Mouse (Mus musculus) Patski (cell line): ENCODE measurements at regions not wholly inside any gene's neighbourhood (a gene's known extent, or its start where the extent isn't known, plus 50 kb on each side); places are given as distances from the start of the nearest gene placed in this dataset.

ENCODE experiments used
- ATAC-seq: fragments of 100-300 bp; one replicate; pipeline ENCODE4 v1.8.0; 2021
- CTCF ChIA-PET: fragments of 350-600 bp; sonication (Branson Sonifier 250); formaldehyde crosslinking; loops from one replicate; lab custom pipeline; 2022; ENCODE audit warnings: inconsistent platforms; lab: Charles Lee
- POLR2A ChIA-PET: fragments of 350-600 bp; sonication (Branson Sonifier 250); formaldehyde crosslinking; loops from one replicate; lab custom pipeline; 2022; ENCODE audit warnings: antibody characterized with exemption, inconsistent platforms; lab: Charles Lee
- DNase-seq: peaks from one replicate; pipeline ENCODE4 v3.0.0-alpha.2; 2011; ENCODE audit warnings: low read depth, low spot score
- H3K27me3 ChIP-seq: fragments of 371-371 bp; one replicate; pipeline ENCODE4 v1.5.1; 2021
- CTCF ChIP-seq: fragments of 100-300 bp; IDR thresholded peaks from one replicate; pipeline ENCODE4 v1.5.1; 2021
- in situ Hi-C: fragments of 300-500 bp; cut with MboI; formaldehyde crosslinking; loops from 3 replicates; pipeline ENCODE4 v1.11.1; 2018; ENCODE audit warnings: low pct_unique_long_range_greater_than_20kb, mixed read lengths

DNA sequence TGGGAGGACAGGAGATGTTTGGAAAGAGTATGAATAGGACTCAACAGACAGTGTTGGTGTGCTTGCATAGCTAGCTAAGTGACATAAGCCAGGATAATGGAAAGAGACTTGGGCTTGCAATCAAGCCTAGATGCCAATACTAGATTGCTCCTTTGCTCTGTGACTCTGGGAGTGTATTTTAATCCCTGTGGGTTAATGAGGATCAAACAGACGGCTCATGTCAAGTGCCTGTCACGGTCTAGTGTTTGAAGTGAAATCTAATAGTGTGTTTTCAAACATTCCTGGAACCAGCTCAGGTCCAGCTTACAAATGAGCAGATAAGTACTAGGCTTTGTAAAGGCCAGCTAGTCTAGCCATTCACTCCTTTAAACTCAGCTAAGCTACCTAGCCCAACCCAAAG lies 64.1 kb upstream of the Ranbp3l start:
- DNase-seq (no peak), ATAC-seq (no peak)
- CTCF ChIA-PET: no interaction called here
- POLR2A ChIA-PET: no interaction called here
- no peaks in the 10 kb centered on the region for H3K27me3 ChIP-seq
- TF ChIP-seq CTCF: no peak
- in situ Hi-C loops: no loop called here

DNA sequence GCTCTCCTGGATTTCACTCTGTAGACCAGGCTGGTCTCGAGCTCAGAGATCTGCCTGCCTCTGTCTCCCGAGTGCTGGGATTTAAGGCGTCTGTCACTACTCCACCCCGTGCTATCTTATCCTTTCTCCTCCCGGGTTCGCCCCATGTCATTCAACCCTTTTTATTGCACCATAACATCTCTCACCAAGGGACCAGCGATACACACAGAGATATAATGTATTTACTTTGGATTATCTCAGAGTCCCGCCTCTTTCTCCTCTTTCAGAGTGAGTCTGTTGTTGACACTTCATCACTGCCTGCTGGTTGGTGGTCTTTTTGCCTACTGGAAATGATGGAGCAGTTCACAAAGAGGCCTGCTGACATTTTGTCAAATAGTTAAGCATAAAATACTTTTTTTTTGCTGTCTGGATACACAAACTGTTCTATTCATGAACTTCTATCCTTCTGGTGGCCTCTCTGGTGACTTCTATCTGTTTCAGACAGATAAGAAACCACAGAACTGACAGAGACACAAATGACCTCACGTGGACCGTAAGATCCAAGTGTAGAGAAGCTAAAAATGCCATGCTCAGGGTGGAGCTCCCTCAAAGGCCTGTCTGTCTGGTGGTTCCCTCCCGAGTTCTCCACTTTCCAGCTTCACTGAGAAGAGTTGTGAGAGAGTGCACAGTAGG lies 70.1 kb upstream of the Ranbp3l start:
- no peak for TF ChIP-seq CTCF
- DNase-seq: no peak
- no peak for ATAC-seq
- H3K27me3 ChIP-seq: no peaks in the 10 kb centered on the region
- ChIA-PET CTCF (interaction anchor here (0.6 to 1.9 kb wide), 3 partner anchors 12 to 405 kb away, joined by 3 to 4 read pairs (median 3); no protein-coding TSS in a partner anchor), POLR2A (no interaction called here)
- in situ Hi-C loops: no loop called here

DNA sequence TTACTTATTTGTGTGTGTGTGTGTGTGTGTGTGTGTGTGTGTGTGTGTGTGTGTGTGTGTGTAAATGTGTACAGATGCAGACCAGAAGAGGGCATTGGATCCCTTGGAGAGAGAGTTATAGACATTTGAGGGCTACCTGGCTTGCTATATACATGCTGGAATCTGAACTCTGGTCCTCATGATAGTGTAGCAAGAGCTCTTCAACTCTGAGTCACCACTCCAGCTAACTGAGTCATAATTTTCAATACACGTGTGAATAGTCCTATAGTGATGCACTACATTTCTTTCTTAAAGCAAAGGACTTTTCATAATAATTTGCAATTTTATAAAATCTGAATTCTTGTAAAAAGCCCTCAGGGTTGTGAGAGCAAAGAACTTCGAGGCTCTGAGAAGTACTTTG lies 70.9 kb upstream of the Ranbp3l start:
- POLR2A ChIA-PET: no interaction called here
- no peak for DNase-seq

DNA sequence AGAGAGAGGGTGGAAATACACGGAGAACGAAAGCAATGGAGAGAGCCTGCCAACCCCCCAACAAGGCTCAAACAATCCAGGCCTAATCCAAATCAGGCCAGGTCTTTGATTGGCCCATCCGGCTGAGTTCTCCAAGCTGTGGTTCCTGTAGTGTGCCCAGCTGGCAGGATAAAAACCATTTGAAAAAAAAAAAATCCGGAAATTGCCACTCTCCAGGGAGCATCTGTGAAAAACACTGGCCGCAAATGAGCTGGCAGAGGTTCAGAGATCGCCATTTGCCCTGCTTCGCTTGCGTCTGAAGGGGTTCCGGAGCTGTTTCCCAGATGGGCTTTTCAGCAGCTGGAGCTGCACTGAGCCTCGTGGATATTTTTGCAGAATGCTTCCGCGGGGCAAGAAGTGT lies 71.4 kb upstream of the Ranbp3l start:
- ATAC-seq (no peak), DNase-seq (no peak)
- ChIA-PET CTCF (interaction anchor here (1.9 kb wide), 1 partner anchor 11 kb away, joined by 4 read pairs; no protein-coding TSS in a partner anchor), POLR2A (interaction anchor here (0.6 kb wide), 1 partner anchor 80 kb away, joined by 3 read pairs; no protein-coding TSS in a partner anchor)
- H3K27me3 ChIP-seq: no peaks in the 10 kb centered on the region
- TF ChIP-seq CTCF: no peak
- in situ Hi-C loops: no loop called here

More for the DNA sequence above, 70.9 kb upstream of the Ranbp3l start:
- H3K27me3 ChIP-seq: no peaks in the 10 kb centered on the region
- ATAC-seq: no peak
- TF ChIP-seq CTCF: no peak
- CTCF ChIA-PET: interaction anchor here (1.9 kb wide), 1 partner anchor 12 kb away, joined by 4 read pairs; no protein-coding TSS in a partner anchor
- in situ Hi-C loops: no loop called here

DNA sequence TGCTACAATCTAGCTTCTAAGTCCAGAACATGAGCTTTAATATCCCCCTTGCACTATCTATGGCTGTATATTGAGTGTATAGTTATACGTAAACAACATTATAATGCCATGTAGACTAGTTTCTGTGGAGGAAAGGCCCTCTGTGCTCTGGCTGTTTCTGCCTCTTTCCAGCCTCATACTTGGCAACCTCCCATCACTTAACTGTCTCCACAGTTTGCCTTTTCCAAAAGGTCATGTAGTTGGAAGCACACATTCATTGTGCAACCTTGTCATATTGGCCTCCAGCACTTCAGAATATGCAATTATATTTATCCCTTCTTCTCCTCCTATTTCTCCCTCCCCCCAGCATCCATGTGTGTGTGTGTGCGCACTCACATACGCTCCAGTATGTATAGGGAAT lies 82.2 kb upstream of the Ranbp3l start:
- CTCF ChIA-PET: interaction anchor here (0.7 to 4.2 kb wide), 13 partner anchors 11 to 296 kb away, joined by 3 to 19 read pairs (median 3); no protein-coding TSS in a partner anchor
- no peak for ATAC-seq

DNA sequence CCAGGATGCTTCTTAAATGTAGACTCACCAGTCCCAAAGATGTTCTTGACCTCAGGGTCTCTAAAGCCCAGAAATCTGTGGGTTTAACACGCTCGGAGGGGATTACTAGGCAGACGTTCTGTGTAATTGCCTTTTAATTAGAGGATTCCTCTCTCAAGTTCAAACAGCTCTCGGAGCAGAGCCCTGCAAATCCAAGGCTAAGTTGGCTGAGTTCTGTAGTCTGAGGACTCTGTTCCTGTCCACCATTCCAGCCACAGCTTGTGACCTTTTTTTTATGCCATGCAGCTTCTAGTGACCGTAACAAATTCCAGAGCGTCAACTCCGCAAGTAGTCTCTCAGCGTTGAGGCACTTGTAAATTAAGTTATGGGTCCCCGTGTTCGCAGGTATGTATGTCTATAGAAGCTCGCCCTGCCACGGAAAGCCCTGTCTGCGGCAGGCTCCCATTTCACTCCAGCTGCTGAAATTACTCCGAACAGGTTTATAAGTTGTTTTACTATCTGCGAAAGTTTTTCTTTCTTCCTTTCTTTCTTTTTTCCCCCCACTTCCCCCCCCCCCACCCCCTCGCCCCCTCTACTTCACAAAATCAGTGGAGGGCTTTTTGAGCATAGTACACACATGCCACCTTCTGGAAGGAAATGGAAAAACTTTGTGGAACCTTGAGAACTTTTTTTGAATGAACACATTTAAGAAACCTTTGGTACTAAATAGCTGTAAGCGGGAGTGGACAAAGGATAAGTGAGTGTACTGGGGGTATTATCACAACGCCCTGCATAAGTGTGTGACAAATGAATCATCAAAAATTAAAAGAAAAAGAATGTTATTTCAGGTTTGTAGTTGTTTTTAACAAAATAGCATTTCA lies 82.9 kb upstream of the Ranbp3l start:
- no peaks in the 10 kb centered on the region for H3K27me3 ChIP-seq
- TF ChIP-seq CTCF: peak; percentile 42
- DNase-seq (no peak), ATAC-seq (no peak)
- in situ Hi-C loops: loop anchor here (5.0 kb wide), 1 partner anchor 253 kb away; no protein-coding TSS in a partner anchor
- ChIA-PET CTCF (interaction anchor here (0.6 to 4.2 kb wide), 17 partner anchors 12 to 295 kb away, joined by 3 to 19 read pairs (median 3); no protein-coding TSS in a partner anchor), POLR2A (interaction anchor here (0.7 kb wide), 1 partner anchor 247 kb away, joined by 4 read pairs; no protein-coding TSS in a partner anchor)

More for the DNA sequence above, 82.2 kb upstream of the Ranbp3l start:
- no peak for DNase-seq
- no peaks in the 10 kb centered on the region for H3K27me3 ChIP-seq
- no peak for TF ChIP-seq CTCF
- in situ Hi-C loops: no loop called here
- POLR2A ChIA-PET: interaction anchor here (0.7 kb wide), 1 partner anchor 248 kb away, joined by 4 read pairs; no protein-coding TSS in a partner anchor

DNA sequence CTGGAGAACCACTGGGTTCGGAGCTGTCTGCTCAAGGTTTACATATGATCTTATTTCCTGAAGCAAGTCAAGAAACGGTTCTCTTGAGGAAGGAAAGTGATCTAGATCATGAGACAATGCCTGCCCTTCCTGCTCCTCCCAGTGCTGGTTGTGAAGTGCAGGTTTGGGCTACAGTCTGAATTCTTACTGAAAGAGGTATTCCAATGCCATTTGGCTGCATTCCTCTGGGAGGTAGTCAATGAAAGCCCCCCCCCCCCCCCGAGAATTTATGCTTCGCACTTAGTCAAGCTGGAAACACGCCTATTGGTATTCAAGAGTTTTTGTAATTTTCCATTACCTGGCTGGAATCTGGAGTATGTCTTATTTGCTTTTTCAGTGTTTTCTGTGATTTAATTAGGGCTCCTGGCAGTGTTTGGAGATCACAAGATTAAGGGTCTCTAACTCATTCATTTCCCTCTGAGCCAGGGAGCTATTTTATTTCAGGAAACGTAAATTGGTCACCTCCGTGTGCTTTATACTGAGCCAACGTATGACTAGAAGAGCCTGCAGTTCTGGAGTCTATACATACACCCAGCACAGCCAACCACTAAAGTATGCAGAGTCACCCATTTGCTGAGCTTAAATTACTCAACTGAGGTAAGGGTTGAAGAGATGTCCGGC lies 84.7 kb upstream of the Ranbp3l start:
- no peak for TF ChIP-seq CTCF
- ChIA-PET POLR2A (interaction anchor here (0.5 to 1.7 kb wide), 3 partner anchors 73 to 80 kb away, joined by 3 to 9 read pairs (median 5); no protein-coding TSS in a partner anchor), CTCF (interaction anchor here (0.7 to 4.2 kb wide), 13 partner anchors 10 to 293 kb away, joined by 3 to 26 read pairs (median 5); no protein-coding TSS in a partner anchor)
- no peaks in the 10 kb centered on the region for H3K27me3 ChIP-seq
- peak; percentile 34 for DNase-seq
- peak; percentile 82 for ATAC-seq
- in situ Hi-C loops: loop anchor here (5.0 kb wide), 1 partner anchor 251 kb away; no protein-coding TSS in a partner anchor

DNA sequence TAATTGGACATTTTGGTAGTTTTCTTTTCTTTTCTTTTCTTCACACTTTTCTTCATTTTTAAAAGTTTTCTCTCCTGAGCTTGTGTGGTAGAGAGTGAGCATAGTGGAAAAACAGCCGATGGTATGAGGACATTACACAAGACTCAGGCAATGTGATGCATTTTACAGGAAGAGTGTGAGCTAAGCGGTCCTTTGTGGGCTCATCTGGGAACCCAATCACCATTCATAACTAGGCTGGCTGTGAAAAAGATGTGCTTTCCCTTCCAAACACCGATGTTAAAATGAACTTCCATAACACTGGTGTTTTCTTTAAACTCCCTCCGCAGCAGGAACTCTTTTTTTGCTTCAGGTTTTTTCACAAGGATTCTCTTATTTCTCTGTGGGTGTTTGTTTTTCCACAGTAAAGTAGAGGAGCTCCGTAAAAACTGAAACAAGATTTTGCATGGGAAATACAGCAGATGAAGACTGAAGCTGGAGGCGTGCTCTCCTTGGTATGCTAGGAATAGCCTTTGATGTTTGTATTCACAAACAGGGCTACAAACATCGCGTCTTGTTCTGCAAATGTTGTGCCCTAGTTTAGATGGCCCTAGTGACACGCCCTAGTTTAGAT lies 92.8 kb upstream of the Ranbp3l start:
- CTCF ChIA-PET: no interaction called here
- no peak for TF ChIP-seq CTCF
- POLR2A ChIA-PET: interaction anchor here (1.0 kb wide), 1 partner anchor 20 kb away, joined by 3 read pairs; no protein-coding TSS in a partner anchor
- H3K27me3 ChIP-seq: no peaks in the 10 kb centered on the region
- in situ Hi-C loops: no loop called here
- no peak for ATAC-seq
- DNase-seq: no peak

DNA sequence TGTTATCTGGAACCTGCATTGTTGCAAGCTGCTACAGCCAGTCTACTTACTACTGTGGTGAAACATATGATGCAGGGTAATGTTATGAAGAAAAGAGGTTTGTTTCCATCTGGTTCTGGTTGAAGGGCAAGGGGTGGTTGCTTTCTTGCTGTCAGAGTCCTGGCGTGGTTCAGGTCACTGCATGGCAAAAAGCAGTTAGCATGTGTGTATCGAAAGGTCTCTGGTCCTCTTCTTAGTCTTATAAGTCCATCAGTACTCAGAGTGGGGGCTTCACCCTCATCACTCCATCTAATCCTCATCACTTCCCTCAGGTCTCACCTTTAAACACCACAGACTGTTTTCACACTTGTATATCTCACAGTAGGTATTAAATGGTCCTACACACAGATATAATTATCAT lies 99.7 kb upstream of the Ranbp3l start:
- ATAC-seq (no peak), DNase-seq (no peak)
- TF ChIP-seq CTCF: no peak
- no peaks in the 10 kb centered on the region for H3K27me3 ChIP-seq
- CTCF ChIA-PET: interaction anchor here (1.0 kb wide), 1 partner anchor 14 kb away, joined by 5 read pairs; no protein-coding TSS in a partner anchor
- POLR2A ChIA-PET: no interaction called here
- in situ Hi-C loops: no loop called here
